Mouse (Mus musculus) midbrain, embryonic 16.5 days (tissue): ENCODE results near the gene Cutal. TPM values are rescaled to one million over a fixed set of nuclear protein-coding genes. Genes with fewer than 3 reads are reported as not detected.

Experiments
- ATAC-seq: fragments of 200-750 bp; cut with Nextera tagmentation; 2 replicates; pipeline ENCODE4 v1.8.0; 2017; ENCODE audit warnings: moderate TSS enrichment
- H3K27ac ChIP-seq: fragments of 300-500 bp; sonication (generic); 2 replicates; pipeline ENCODE4 v1.5.1; 2014; ENCODE audit warnings: mild to moderate bottlenecking, low read length, mixed read lengths
- H3K27me3 ChIP-seq: fragments of 300-500 bp; sonication (generic); 2 replicates; pipeline ENCODE4 v1.6.1; 2014; ENCODE audit warnings: low read depth, low read length, mixed read lengths; ENCODE audit not compliant: control insufficient read depth, insufficient read depth
- H3K36me3 ChIP-seq: fragments of 300-500 bp; sonication (generic); 2 replicates; pipeline ENCODE4 v1.6.1; 2014; ENCODE audit warnings: mild to moderate bottlenecking, low read length, moderate library complexity, mixed read lengths; ENCODE audit not compliant: control insufficient read depth, insufficient read depth
- H3K4me1 ChIP-seq: fragments of 300-500 bp; sonication (generic); 2 replicates; pipeline ENCODE4 v1.6.1; 2014; ENCODE audit warnings: mild to moderate bottlenecking, low read length, mixed read lengths; ENCODE audit not compliant: control insufficient read depth, insufficient read depth
- H3K4me2 ChIP-seq: fragments of 300-500 bp; sonication (generic); 2 replicates; pipeline ENCODE4 v1.6.1; 2014; ENCODE audit warnings: mild to moderate bottlenecking, low read length, mixed read lengths
- H3K4me3 ChIP-seq: fragments of 300-500 bp; sonication (generic); 2 replicates; pipeline ENCODE4 v1.5.1; 2014; ENCODE audit warnings: low read depth, mild to moderate bottlenecking, low read length, moderate library complexity, mixed read lengths
- H3K9ac ChIP-seq: fragments of 300-500 bp; sonication (generic); 2 replicates; pipeline ENCODE4 v1.6.1; 2014; ENCODE audit warnings: low read depth, low read length, mixed read lengths
- H3K9me3 ChIP-seq: fragments of 300-500 bp; sonication (generic); replicated peaks from 2 replicates; pipeline ENCODE4 v1.6.1; 2014; ENCODE audit warnings: mild to moderate bottlenecking, low read length, mixed read lengths; ENCODE audit not compliant: control insufficient read depth, poor library complexity, severe bottlenecking
- WGBS: fragments of 180-500 bp; shearing (Covaris S2); extraction: QIAGEN DNeasy Blood & Tissue Kit; methylation state at CpG from one replicate; pipeline ENCODE4 v1.1.7; 2014; 5-methylcytosine and 5-hydroxymethylcytosine counted together
- polyA plus RNA-seq: library from polyadenylated mRNA; unstranded; fragments of >200 nt; fragmentation: Nextera tagmentation; extraction: Ambion mirVana; gene quantifications from 2 replicates; pipeline ENCODE4 v1.2.1, GENCODE M21; 2015

Cutal gene
- polyA plus RNA-seq, 1 experiment from 2014 or later, result 0.28 TPM

GRCm38 (mm10) chr2:34920144-34920543 lies 45.9 kb downstream of the Cutal start:
- Histone ChIP-seq H3K36me3 (no peaks in the 10 kb centered on the region), H3K4me2 (no peak overlapping the region), H3K9me3 (no peaks in the 10 kb centered on the region), H3K27me3 (no peaks in the 10 kb centered on the region), H3K4me1 (no peaks in the 10 kb centered on the region), H3K27ac (no peak overlapping the region), H3K4me3 (no peak overlapping the region), H3K9ac (no peak overlapping the region)
- no peak for ATAC-seq
- WGBS, result 69% methylated on average over 2 of the region's 2 CpGs

GRCm38 (mm10) chr2:34922729-34923128 lies 48.5 kb downstream of the Cutal start:
- H3K36me3 ChIP-seq, result no peaks in the 10 kb centered on the region
- no peaks in the 10 kb centered on the region for H3K27me3 ChIP-seq
- 30% methylated on average over 2 of the region's 2 CpGs for WGBS
- no peak overlapping the region for H3K4me2 ChIP-seq
- no peak overlapping the region for H3K9ac ChIP-seq
- no peaks in the 10 kb centered on the region for H3K9me3 ChIP-seq
- no peaks in the 10 kb centered on the region for H3K4me1 ChIP-seq
- H3K4me3 ChIP-seq, result no peak overlapping the region
- no peak overlapping the region for H3K27ac ChIP-seq
- ATAC-seq, result no peak

- H3K9ac ChIP-seq, result no peak overlapping the region
- H3K27ac ChIP-seq, result no peak overlapping the region
- 84% methylated on average over 5 of the region's 5 CpGs for WGBS
- no peaks in the 10 kb centered on the region for H3K9me3 ChIP-seq
- no peaks in the 10 kb centered on the region for H3K4me1 ChIP-seq
- H3K4me3 ChIP-seq, result no peak overlapping the region
- no peaks in the 10 kb centered on the region for H3K36me3 ChIP-seq
- no peak overlapping the region for H3K4me2 ChIP-seq
- H3K27me3 ChIP-seq, result no peaks in the 10 kb centered on the region
- no peak for ATAC-seq
These were observed 53.1 kb downstream of the Cutal start for GRCm38 (mm10) chr2:34927320-34927719.

GRCm38 (mm10) chr2:34937460-34937859 lies 63.3 kb downstream of the Cutal start:
- no peak overlapping the region for H3K4me3 ChIP-seq
- H3K4me2 ChIP-seq, result no peak overlapping the region
- no peak overlapping the region for H3K27ac ChIP-seq
- no peak overlapping the region for H3K9ac ChIP-seq
- no peak for ATAC-seq
- H3K27me3 ChIP-seq, result no peaks in the 10 kb centered on the region
- no peaks in the 10 kb centered on the region for H3K4me1 ChIP-seq
- H3K9me3 ChIP-seq, result no peaks in the 10 kb centered on the region
- no peaks in the 10 kb centered on the region for H3K36me3 ChIP-seq
- WGBS, result 56% methylated on average over 5 of the region's 5 CpGs

- H3K36me3 ChIP-seq, result no peaks in the 10 kb centered on the region
- no peaks in the 10 kb centered on the region for H3K4me1 ChIP-seq
- no peaks in the 10 kb centered on the region for H3K9me3 ChIP-seq
- no peak overlapping the region for H3K9ac ChIP-seq
- 77% methylated on average over 8 of the region's 8 CpGs for WGBS
- ATAC-seq, result no peak
- H3K27ac ChIP-seq, result no peak overlapping the region
- no peak overlapping the region for H3K4me3 ChIP-seq
- H3K4me2 ChIP-seq, result no peak overlapping the region
- H3K27me3 ChIP-seq, result no peaks in the 10 kb centered on the region
These were observed 64.3 kb downstream of the Cutal start for GRCm38 (mm10) chr2:34938269-34939208.

- Histone ChIP-seq H3K27ac (no peak overlapping the region), H3K9ac (no peak overlapping the region)
These were observed 66.0 kb downstream of the Cutal start for GRCm38 (mm10) chr2:34940246-34940645.

GRCm38 (mm10) chr2:34941061-34941675 lies 67.0 kb downstream of the Cutal start:
- H3K4me3 ChIP-seq, result no peak overlapping the region
- no peaks in the 10 kb centered on the region for H3K9me3 ChIP-seq
- H3K9ac ChIP-seq, result no peak overlapping the region
- no peak for ATAC-seq
- no peaks in the 10 kb centered on the region for H3K4me1 ChIP-seq
- H3K4me2 ChIP-seq, result no peak overlapping the region
- no peak overlapping the region for H3K27ac ChIP-seq
- no peaks in the 10 kb centered on the region for H3K36me3 ChIP-seq
- H3K27me3 ChIP-seq, result no peaks in the 10 kb centered on the region
- 68% methylated on average over 11 of the region's 11 CpGs for WGBS

More at GRCm38 (mm10) chr2:34940246-34940645, 66.0 kb downstream of the Cutal start:
- no peak for ATAC-seq
- Histone ChIP-seq H3K9me3 (no peaks in the 10 kb centered on the region), H3K36me3 (no peaks in the 10 kb centered on the region), H3K4me1 (no peaks in the 10 kb centered on the region), H3K4me3 (no peak overlapping the region), H3K27me3 (no peaks in the 10 kb centered on the region), H3K4me2 (no peak overlapping the region)
- 86% methylated on average over 5 of the region's 5 CpGs for WGBS
